Mouse (Mus musculus): ENCODE data around the gene Nap1l1. TPM values are rescaled to one million over a fixed set of nuclear protein-coding genes. Genes with fewer than 3 reads are reported as not detected.

The Nap1l1 gene
- polyA plus RNA-seq, 1 experiment from 2014 or later = 133 TPM

Other genes with a start within 250 kb of the Nap1l1 start
- gene Bbs10, start 174.5 kb upstream of the Nap1l1 start, polyA plus RNA-seq (2014; fragmentation: Nextera tagmentation; extraction: Ambion mirVana) = 4.6 and 5.0 TPM in 2 replicates
- 19.3 and 23.3 TPM in 2 replicates for gene Phlda1, start 33.1 kb downstream of the Nap1l1 start, polyA plus RNA-seq (2014; fragmentation: Nextera tagmentation; extraction: Ambion mirVana)

Measured in heart, embryonic 14.5 days (tissue).